Mouse (Mus musculus): Measurements from ENCODE around the gene Scoc.
"Not testable (repeated sequence)": the region's sequence is repeated elsewhere in the genome, so short reads cannot be mapped to it uniquely, and the experiment has no call there.

The Scoc gene

DNA sequence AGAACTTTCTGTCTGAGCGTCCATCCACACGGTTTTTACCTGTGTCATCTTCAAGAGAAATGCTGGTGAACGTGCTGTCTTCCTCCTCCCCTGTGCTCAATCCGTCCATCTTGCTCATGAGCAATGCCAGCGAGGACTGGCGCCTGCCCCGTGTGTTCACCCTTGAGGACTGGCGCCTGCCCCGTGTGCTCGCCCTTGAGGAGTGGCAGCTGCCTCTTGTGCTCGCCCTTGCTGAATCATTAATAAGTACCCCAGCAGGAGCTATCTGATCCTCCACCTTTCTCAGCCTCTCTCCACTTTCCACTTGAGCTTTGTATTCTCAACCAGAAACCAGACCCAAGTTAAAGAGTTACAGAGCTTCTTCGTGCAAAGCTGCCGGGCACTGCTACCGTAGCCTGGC lies at the start of gene Scoc:
TSS of gene Scoc (minus strand) at position 170 of the 400 bp plus-strand sequence.
- DNase-seq: peak; percentile 80 to 88

DNA sequence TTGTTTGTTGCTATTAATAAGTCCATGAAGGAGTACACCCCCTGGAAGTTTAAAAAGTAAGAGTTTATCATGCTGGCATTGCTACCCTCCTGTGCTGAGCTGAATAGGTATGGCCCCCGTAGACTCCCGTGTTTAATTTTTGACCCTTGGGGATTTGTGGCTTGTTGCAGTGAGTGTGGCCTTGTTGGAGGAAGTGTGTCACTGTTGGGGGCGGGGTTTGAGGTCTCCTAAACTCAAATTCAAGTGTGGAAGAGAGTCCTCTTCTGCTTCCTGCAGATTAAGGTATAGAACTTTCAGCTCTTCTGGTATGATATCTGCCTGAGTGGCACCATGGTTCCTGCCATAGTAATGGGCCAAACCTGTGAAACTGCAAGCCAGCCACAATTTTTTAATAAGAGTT lies 1.4 kb upstream of the Scoc start:
- DNase-seq: no peak

DNA sequence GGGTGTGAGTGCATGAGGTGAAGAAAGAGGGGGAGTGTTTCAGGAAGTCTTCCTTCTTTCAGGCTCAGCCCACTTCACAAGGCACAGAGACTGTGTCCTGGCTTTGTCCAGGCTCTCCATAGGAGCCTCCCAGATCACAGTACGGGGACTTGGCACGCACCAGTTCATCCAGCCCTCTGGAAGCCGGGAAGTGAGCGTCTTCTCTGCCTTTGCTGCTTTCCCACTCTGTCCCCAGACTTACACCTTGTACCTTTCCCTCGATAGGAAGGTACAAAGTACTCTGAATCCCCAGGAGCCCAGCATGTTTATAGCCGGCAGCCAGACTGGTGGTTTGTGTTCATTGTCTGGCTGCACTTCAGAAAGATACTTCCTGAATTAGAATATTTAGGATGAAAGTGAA lies 1.1 kb downstream of the Scoc start:
- peak; percentile 65 to 72 for DNase-seq

DNA sequence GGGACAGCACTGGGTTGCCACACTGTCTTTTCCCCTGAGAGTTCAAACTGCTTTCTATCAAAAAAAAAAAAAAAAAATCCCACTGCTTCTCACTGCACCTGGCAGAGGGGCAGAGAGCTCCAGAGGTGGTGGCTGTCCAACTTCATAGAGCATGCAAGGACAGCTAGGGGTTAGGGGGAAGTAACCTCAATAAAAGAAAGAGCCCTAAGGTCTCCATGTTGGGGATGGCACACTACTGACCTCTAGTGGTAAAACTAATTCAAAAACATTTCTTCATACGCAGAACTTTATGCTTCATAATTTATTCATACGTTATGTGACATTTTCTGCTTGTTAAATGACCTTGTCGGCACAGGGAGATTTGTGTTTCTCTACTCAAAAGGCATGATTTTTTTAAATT lies 7.1 kb downstream of the Scoc start:
- DNase-seq: peak in 1 of 2 experiments; percentile 13

DNA sequence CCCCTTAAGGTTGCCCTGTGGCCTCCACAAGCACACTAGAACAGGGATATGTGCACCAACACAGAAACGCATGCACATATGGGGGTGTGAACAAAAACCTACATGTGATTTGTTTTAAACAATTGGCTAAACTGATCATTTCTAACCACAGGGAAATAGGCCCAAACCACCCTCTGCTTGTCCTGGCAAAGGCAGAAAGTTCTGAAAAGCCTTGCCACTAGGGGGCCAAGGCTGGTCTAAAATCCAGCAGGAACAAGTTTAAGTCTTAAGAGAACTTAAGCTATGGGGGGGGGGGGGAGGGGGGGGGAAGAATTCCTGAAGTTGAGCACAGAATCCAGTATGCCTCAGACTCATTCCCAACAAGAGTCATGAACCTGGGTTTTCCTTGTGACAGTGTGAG lies 8.2 kb downstream of the Scoc start:
- DNase-seq: peak; percentile 20 to 60

DNA sequence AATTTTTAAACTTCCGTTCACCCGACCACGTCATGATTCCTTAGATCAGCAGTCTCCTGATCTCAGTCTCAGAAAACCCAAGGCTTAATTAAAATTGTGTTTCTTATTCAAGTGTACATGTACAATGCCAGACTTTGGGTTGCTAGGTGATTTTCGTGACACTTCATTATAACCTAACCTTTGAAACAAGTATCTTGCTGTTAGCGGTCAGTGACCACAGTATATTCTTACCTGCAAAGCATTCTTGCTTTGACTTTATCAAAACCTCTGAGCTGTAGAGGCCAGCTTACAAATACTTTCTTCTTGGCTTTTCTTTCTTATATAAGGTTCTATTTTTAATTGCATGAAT lies 15.2 kb downstream of the Scoc start:
- no peak for DNase-seq

DNA sequence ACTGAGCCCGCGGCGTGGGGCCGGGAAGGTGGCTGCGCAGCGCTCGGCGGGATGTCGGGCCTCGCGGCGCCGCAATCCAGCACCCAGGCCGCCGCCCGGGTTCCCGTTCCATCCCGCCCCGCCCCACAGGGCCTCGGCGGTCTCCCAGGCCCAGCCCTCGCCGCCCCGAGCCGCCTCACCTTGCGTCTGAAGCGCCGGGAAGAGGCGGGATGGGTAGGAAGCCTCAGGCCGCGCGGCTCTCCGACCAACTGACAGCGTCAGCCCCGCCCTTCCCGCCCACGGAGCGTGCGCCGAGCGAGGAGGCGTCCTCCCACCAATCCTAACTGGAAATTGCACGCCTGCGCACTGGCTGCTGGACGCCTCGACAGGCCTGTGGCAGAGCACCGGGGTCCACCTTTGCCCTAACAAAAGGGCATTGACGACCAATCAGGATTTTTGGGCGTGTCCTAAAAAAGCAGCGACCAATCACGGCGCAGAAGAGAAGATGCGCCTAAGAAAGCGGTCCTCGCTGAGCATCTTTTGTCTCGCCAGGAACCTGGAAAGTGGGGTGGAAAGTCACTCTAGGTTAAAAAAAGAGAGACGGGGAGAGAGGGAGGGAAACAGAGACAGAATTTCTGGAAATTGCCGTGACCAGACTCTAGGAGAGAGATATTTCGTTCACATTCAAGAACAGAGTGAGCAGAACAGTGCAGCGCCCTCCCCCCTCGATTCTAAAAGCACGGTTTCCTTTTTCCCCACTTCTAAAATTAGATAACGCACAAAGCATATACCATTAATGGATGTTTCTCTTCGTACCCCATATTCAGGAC lies 15.7 kb downstream of the Scoc start:
- peak; percentile 98 for DNase-seq

DNA sequence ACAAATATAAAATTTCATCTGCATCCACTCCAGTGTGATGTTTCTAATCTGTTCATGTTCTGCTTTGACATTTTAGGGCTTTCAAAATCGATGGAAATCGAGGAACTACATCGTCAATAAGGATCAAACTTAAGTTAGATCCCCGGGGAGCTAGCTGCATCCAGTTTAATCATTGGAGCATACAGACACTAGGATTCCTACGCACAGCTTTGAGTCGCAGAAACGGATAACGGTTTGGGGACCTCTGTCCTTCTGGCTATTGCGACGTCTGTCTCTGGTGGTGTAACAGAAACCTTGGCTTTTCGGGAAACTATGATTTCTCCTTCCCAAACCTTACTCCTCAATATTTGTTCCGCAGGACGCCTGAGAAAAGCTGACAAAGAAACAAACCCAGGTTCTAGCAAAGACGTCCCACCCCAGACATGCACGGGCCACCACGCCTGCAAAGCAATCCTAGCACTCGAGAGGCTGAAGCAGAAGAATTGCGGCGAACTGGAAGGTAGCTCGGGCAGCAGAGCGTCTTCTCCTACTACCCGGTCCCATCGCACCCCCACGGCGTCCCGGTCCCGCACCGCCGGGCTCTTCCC lies 16.4 kb downstream of the Scoc start:
- DNase-seq: no peak

DNA sequence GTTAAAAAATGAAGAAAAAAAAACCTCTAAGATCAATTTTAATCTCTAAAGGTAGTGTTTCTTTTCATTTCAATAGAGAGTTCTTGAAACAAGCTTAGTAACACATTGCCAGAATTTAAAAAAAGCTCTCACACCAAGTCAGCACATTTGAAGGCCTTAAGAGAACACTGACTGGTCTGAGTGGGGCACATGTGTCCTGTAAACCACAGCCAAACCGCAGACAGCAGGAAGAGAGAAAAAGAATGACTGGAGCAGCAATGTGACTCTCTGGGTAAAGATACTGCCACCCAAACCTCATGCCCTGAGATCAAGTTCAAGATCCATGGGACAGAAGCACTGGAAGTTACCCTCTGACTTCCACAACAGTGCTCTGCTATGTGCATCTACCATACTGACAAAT lies 21.1 kb downstream of the Scoc start:
- no peak for DNase-seq

DNA sequence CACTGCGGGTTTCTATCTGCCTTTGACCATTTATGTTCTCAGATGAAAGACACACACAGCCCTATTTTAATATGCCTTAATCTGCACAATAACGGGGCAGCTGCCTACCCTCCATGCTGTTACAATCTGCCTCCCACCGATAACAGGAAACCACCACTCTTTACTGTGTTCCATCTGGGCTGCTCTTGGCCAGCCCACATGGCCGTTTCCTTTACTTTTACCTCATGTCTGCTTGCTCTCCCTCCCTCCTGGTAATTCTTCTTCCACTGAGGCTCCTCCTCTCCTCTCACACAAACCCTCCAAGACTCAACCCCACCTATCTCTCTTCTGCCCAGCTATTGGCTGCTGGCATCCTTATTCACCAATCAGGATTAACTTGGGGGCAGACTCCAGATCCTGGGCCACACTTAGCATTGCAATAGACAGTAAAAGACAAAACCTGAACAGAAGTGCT lies 29.1 kb downstream of the Scoc start:
- DNase-seq: no peak

DNA sequence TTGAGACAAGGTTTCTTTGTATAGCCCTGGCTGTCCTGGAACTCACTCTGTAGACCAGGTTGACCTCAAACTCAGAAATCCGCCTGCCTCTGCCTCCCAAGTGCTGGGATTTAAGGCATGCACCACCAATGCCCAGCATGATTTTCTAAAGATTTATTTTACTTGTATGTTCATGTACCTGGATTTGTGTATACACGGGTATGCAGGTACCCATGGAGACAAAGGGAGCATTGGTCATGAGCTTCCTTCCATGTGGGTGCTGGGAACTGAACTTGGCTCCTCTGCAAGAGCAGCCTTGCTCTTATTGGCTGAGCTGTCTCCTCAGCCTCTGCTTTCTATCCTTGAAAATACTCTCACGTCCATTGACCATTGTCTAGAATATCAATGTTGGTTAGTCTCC lies 29.6 kb downstream of the Scoc start:
- not testable (repeated sequence) for DNase-seq

DNA sequence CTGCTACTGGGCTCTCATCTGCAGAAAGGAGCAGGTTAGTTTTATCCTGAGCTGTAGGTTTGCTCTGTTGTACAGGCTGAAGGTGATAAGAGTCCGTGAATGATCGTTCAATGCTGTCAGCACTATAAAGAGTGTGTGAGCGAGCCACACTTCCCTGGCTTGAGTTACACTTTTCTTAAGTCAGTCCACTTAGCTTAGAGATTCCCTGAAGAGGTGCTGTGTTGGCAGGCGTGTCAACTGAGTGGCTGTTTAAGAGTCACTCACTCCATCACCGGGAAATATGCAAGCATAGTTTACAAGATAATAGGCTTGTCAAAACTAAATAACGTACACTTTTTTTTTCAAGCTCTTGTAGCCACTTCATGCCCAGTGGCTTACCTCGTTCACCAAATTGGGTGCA lies 31.2 kb downstream of the Scoc start:
- DNase-seq: no peak

DNA sequence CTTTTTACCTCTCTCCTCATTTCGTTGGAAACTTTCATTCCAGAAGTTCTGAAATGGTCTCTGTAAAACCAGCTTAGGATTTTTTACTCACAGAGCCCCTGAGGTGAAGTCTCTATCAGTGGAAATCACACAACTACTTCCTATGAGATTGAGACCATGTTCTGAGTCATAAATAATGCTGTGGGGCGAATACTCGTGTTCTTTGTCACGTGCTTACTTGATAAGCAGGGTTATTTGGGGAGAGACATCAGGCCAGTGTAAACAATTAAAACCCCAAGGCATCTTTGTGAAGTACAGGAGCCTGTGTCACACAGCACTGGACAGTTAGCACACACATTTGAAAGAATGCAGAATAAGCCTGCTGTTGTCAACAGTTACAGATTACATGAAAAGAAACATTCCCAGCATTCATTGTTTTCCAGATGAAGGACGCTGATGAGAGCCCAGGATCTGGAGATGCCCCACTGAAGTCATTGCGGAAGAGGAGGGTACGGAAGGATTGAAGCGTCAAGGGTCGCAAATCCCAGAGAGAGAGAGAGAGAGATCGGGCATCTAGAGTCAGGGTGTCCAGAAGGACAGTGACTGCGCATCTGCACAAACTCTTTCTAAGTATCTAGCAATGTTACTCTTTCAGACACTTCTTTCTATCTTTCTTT lies 32.0 kb downstream of the Scoc start:
- DNase-seq: peak in 1 of 2 experiments; percentile 26

DNA sequence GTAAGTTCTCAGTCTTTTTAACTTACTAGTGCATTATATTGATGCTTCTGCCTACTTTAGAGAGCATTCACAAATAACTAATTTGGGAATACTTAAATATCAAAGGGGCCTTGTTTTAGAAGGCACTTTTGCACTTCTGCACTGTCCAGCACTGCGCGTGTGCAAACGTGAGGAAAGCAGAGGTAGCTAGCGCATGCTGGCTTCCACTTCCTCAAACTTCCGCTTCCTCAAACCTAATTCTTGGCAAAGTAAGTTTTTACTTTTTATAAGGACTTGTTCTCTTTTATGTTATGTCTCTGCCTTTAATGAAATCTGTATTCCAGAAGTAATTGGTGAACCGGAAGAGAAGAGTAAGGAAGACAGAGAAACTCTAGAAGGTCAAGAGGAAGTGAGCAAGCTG lies 33.0 kb downstream of the Scoc start:
- no peak for DNase-seq

DNA sequence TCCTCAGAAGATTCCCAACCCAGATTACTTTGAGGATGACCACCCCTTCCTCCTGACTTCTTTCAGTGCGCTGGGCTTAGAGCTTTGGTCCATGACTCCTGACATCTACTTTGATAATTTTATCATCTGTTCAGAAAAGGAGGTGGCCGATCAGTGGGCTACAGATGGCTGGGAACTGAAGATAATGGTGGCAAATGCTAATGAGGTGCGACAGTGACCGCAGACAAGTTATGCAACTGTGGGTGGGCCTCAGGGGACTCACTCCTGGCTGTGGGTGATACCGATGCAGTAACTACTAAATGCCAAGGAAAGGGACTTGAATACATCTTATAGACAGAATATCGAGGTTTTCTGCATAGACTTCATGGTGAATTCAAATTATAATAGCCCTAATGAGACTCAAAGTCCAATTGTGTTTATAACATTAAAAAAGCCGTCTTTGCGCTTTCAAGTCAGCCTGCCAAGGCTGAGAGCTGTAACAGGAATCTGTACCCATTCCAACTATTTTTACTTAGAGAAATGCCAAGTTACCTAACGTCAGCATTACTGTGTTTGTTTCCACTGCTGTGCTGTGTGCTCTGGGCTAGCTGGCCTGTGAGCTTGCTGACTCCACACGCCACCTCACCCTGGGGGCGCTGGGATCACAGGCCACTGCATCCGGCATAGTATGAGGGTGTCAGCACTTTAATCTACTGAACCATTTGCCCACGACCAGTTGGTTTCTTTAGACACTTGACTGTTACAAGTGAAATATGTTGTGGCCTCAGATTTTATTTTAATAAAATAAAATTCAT lies 35.0 kb downstream of the Scoc start:
- peak; percentile 64 to 72 for DNase-seq

DNA sequence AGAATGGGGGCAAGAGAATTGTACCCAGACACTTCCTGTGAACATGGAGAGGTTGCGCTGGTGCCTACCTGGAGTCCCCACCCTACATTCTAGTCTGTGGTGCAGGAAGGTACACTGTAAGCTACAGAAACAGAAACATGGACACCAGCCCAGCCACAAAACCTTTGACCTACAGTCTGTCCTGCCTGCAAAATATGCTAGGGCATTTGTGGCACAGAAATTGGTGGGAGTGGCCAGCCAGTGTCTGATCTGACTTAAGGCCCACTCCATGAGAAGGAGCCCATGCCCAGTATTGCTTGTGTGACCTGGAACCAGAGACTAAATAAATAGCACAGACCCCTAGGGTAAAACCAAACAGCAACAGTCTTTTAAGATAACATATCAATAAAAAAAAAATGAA lies 36.8 kb downstream of the Scoc start:
- DNase-seq: peak; percentile 24 to 59

DNA sequence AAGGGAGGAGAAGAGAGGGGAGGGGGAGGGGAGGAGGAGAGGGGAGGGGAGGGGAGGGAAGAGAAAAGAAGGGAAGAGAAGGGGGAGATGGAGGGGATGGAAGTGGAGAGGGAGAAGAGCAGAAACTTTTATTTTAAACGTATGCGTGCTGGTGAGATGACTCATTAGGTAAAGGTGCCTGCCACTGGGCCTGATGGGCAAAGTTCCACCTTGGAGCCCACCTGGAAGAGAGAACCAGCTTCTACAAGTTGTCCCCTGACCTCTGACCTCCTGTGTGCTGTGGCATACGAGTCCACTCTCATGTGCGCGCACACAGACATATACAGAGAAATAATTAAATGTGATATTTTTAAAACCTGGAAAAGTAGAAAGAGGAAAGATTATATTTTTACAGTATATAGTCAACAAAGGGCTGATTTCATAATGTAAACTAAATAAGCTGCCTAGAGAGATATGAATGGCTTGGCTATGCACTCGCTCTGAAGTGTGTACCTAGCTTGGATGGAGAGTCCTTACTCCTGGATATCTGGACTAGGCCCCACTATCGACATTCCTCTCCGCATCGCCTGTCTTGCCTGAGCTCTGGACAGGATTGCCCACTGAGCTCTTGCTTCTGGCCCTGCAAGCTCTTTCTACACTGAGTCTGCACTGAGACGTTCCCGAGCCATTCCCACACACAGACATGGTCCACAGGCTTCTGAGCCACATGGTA lies 39.2 kb downstream of the Scoc start:
- DNase-seq: no peak

DNA sequence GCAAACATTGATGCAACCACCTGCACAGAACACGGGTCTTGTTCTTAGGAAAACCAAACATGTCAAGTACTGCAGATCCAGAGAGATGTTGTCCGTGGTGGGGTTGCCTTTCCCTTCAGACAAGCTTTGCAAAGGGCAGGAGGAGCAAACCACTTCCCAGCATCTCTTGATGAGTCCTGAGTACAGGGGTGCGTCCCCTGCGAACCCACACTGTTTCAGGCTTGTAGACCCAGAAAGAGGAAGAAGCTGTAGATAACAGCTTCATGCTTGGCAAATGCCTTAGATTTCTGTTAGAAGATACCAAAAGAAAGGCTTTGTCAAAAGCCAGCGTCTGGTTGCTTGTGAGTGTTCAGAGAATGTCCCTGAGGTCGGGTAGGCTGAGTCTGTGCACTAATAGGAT lies 40.2 kb downstream of the Scoc start:
- DNase-seq: no peak

DNA sequence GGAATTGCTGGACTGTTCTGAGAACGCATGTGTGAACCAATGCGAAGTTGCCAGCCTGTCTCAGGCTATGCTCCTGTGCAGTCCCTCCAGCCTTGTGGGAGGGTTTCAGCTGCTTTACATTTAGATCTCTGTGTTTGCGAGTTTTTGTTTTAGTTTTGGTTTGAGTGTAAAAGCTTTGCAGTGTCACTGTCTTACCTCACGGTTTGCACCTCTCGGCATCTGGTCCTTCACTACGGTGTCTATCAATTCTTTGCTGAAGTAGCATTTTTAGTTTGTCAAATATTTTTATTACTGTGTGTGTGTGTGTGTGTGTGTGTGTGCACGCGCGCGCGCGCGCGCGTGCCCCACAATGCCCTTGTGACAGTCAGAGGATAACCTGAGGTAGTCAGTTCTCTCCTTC lies 41.3 kb downstream of the Scoc start:
- DNase-seq: no peak

DNA sequence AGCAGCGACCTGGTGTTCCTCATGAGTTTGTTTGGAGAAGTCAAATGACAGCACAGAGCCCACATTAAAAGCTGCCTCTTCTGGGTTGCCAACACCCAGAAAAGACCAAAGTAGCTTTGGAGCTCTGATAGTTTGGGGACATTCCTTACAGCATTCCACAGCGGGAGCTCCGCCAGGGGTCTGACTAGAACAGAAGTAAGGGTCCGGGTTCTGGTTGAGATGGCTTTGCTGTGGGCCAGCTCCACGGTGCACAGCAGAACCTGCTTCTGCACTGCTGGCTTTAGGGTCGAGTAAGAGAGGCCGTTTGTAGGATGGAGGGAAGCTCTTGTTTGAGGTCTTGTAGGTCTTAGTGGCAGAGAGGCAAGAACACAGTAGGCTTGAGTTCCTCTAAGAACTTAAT lies 49.7 kb downstream of the Scoc start:
- DNase-seq: no peak

DNA sequence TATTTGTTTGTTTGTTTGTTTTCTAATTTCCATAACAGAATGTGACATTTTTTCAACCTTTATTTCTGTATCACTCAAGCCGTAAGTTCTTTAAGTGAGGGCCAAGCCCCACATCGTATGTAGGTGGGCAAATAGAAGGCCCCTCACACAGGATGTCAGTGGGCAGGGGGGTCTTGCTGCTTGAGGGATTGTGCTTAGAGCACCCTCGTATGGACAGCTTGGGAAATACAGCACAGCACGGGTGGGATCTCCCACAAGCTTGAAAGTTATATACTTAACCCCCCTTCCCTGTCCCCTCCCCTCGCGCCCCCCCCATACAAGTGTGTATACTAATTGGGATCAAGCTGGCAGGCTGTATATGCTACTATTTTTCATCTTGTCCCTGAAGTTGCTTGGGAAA lies 51.4 kb downstream of the Scoc start:
- DNase-seq: peak in 1 of 2 experiments; percentile 17

DNA sequence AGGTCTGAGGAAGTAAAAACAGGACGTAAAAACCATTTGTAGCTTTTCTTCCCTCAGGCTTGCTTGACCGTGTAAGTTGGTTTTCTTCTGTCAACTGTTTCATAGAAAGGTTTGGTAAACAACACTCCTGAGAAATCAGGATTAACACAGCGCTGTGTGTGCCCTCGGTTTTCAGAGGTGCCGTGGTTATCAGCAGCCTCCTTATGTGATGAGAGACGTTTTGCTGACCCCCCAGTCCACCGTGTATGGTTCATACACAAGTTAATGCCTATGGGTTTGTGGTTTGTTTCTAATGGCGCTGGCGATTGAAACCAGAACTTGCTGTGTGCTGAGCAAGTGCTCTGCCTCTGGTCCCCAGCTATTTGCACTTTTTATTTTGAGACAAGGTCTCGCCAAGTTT lies 52.6 kb downstream of the Scoc start:
- DNase-seq: no peak

DNA sequence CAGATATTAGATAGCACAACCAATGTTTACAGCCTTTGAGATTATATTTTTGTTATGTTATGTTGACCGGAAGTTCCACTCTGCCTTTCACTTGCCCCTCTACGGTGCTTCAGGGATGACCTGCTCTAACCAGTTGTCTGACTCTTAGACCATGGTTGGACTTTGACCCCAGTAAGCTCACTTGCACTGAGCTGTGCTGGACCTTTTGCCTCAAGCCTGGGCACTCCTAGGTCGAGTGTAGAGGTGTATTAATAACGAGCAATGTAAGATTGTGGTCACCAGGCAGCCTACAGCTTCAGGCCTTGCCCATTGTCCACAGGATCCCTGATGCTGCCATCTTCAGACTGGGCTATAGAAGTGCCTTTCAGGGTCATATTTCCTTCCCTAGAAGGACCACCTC lies 60.5 kb downstream of the Scoc start:
- peak in 1 of 2 experiments; percentile 1 for DNase-seq
